Comparison of ENCODE assay signal across 8 mouse cellular contexts in genomic region chr1:106172931-106173371, GRCm38 (mm10). TPM values are rescaled to one million over a fixed set of nuclear protein-coding genes. Genes with fewer than 3 reads are reported as not detected.
DNase-seq lines count a peak whose midpoint lies in the region; ATAC-seq and TF ChIP-seq lines count a peak whose summit lies in the region.

No protein-coding gene starts in this region.

- intact Hi-C loops in left cerebral cortex, adult 2 months (cut with DNase I), result loop anchor here (1.0 to 5.0 kb wide), 6 partner anchors 59 to 539 kb away; partner anchors contain the start of genes Bcl2 and Zcchc2

- TF ChIP-seq CTCF in left cerebral cortex, adult 2 months (IDR thresholded peaks at IDR 0.05), result no peak
- TF ChIP-seq CTCF in brain, embryonic 14.5 days (IDR thresholded peaks at IDR 0.05; ENCODE audit: borderline replicate concordance, extremely low read depth, insufficient read depth, insufficient read length), result no peak

- peaks cover 45% of the 10 kb centered on the region for H3K4me1 ChIP-seq in forebrain, embryonic 13.5 days
- peaks cover 18% of the 10 kb centered on the region for H3K4me1 ChIP-seq in hindbrain, embryonic 16.5 days (ENCODE audit: control insufficient read depth, insufficient read depth, low read depth, low read length)
- H3K4me1 ChIP-seq in neural tube, embryonic 13.5 days (replicated peaks), result peaks cover 51% of the 10 kb centered on the region

- no peak for ATAC-seq in forebrain, embryonic 13.5 days
- ATAC-seq in hindbrain, embryonic 16.5 days, result no peak
- no peak for ATAC-seq in neural tube, embryonic 13.5 days (ENCODE audit: low read depth)

- H3K36me3 ChIP-seq in forebrain, embryonic 13.5 days (ENCODE audit: poor library complexity, severe bottlenecking), result no peaks in the 10 kb centered on the region
- no peaks in the 10 kb centered on the region for H3K36me3 ChIP-seq in hindbrain, embryonic 16.5 days (ENCODE audit: control insufficient read depth, insufficient read depth, low read length)
- no peaks in the 10 kb centered on the region for H3K36me3 ChIP-seq in neural tube, embryonic 13.5 days

- peak overlapping the region; percentile 81 for H3K4me2 ChIP-seq in forebrain, embryonic 13.5 days
- H3K4me2 ChIP-seq in hindbrain, embryonic 16.5 days (ENCODE audit: low read length), result peak overlapping the region; percentile 81
- peak overlapping the region; percentile 80 for H3K4me2 ChIP-seq in neural tube, embryonic 13.5 days

- TF ChIP-seq POLR2A in brain, embryonic 14.5 days (IDR thresholded peaks at IDR 0.05; ENCODE audit: borderline replicate concordance, extremely low read depth, insufficient read depth, insufficient read length, poor library complexity, severe bottlenecking), result no peak

- peak overlapping the region; percentile 98 for H3K9ac ChIP-seq in forebrain, embryonic 13.5 days
- H3K9ac ChIP-seq in hindbrain, embryonic 16.5 days (ENCODE audit: low read depth, low read length), result peak overlapping the region; percentile 97
- peak overlapping the region; percentile 98 for H3K9ac ChIP-seq in neural tube, embryonic 13.5 days

- peak overlapping the region; percentile 79 for H3K4me3 ChIP-seq in left cerebral cortex, adult 2 months
- peak overlapping the region; percentile 95 for H3K4me3 ChIP-seq in forebrain, embryonic 13.5 days
- peak overlapping the region; percentile 64 for H3K4me3 ChIP-seq in hindbrain, embryonic 16.5 days (ENCODE audit: low read length)
- peak overlapping the region; percentile 98 for H3K4me3 ChIP-seq in neural tube, embryonic 13.5 days

- H3K9me3 ChIP-seq in forebrain, embryonic 13.5 days (replicated peaks), result no peaks in the 10 kb centered on the region
- no peaks in the 10 kb centered on the region for H3K9me3 ChIP-seq in hindbrain, embryonic 16.5 days (ENCODE audit: control insufficient read depth, low read length)
- H3K9me3 ChIP-seq in neural tube, embryonic 13.5 days, result no peaks in the 10 kb centered on the region

- H3K27ac ChIP-seq in left cerebral cortex, adult 2 months, result peak overlapping the region; percentile 92
- peak overlapping the region; percentile 92 for H3K27ac ChIP-seq in forebrain, embryonic 13.5 days
- peak overlapping the region; percentile 97 for H3K27ac ChIP-seq in hindbrain, embryonic 16.5 days (ENCODE audit: low read depth, low read length)
- peak overlapping the region; percentile 97 for H3K27ac ChIP-seq in neural tube, embryonic 13.5 days (replicated peaks)

- peak; percentile 23 to 31 for DNase-seq in left cerebral cortex, adult 2 months (ENCODE audit: extremely low spot score in 1 of 2, low spot score in 2 of 2)
- DNase-seq in left cerebral cortex, adult 8-10 months (ENCODE audit: low spot score in 2 of 2), result no peak
- peak; percentile 66 for DNase-seq in brain, embryonic 14.5 days (ENCODE audit: low read depth)
- DNase-seq in liver, result peak; percentile 42
- peak; percentile 24 to 51 for DNase-seq in thymus, postnatal 36 days

- H3K27me3 ChIP-seq in forebrain, embryonic 13.5 days, result no peaks in the 10 kb centered on the region
- no peaks in the 10 kb centered on the region for H3K27me3 ChIP-seq in hindbrain, embryonic 16.5 days (replicated peaks; ENCODE audit: control insufficient read depth, insufficient read depth, low read length)
- H3K27me3 ChIP-seq in neural tube, embryonic 13.5 days, result no peaks in the 10 kb centered on the region

- WGBS in forebrain, embryonic 13.5 days, result under 1% methylated on average over 47 of the region's 47 CpGs
- WGBS in hindbrain, embryonic 16.5 days, result under 1% methylated on average over 47 of the region's 47 CpGs
- WGBS in neural tube, embryonic 13.5 days, result under 1% methylated on average over 47 of the region's 47 CpGs

RNA-seq across cellular contexts. Expression of gene Phlpp1, which starts 1.4 kb away (rescaled TPM):
- total RNA-seq in left cerebral cortex, adult 2 months (2021), result 10 to 100 TPM; 63.1 to 68.4 TPM
- 10 to 100 TPM; 69.4 to 81.7 (median 75.3) TPM for total RNA-seq in left cerebral cortex, adult 8-10 months (2022)
- 22.1 and 27.0 TPM in 2 replicates for polyA plus RNA-seq in brain, embryonic 14.5 days (2012; rRNA removed)
- 8.0 and 8.8 TPM in 2 replicates for polyA plus RNA-seq in forebrain, embryonic 13.5 days (2015; fragmentation: Nextera tagmentation; extraction: Ambion mirVana)
- polyA plus RNA-seq in hindbrain, embryonic 16.5 days (2015; fragmentation: Nextera tagmentation; extraction: Ambion mirVana), result 7.3 and 7.4 TPM in 2 replicates
- polyA plus RNA-seq in neural tube, embryonic 13.5 days (2015; fragmentation: Nextera tagmentation; extraction: Ambion mirVana), result 6.9 and 7.5 TPM in 2 replicates

Comparison
In these comparisons a context has a peak if more than half of its experiments do, and no peak if none do; other contexts are left out.
1. DNase-seq: peak in left cerebral cortex, adult 2 months (2 of 2), brain, embryonic 14.5 days (single experiment), liver (single experiment) and thymus, postnatal 36 days (2 of 2); none in left cerebral cortex, adult 8-10 months (0 of 2).
2. Peak in every context shown above with its lines, with median percentiles within 50 percentile points of each other: H3K27ac ChIP-seq, H3K4me3 ChIP-seq, H3K4me2 ChIP-seq and H3K9ac ChIP-seq.